Mouse (Mus musculus): Measurements from ENCODE around the gene Sgo2a.

- TF ChIP-seq CTCF (IDR thresholded peaks at IDR 0.05; ENCODE audit: low read depth) (no peak), EP300 (IDR thresholded peaks at IDR 0.05; ENCODE audit: low read depth) (no peak)
Observed at GRCm38 (mm10) chr1:57996133-57996615, 403 bp downstream of the Sgo2a start.
